Mouse (Mus musculus): ENCODE measurements around the gene Plvap. TPM values are rescaled to one million over a fixed set of nuclear protein-coding genes. Genes with fewer than 3 reads are reported as not detected.
"Not testable (repeated sequence)": the region's sequence is repeated elsewhere in the genome, so short reads cannot be mapped to it uniquely, and the experiment has no call there.

Plvap gene
- polyA plus RNA-seq, 1 experiment from 2014 or later, result 33.7 TPM

DNA sequence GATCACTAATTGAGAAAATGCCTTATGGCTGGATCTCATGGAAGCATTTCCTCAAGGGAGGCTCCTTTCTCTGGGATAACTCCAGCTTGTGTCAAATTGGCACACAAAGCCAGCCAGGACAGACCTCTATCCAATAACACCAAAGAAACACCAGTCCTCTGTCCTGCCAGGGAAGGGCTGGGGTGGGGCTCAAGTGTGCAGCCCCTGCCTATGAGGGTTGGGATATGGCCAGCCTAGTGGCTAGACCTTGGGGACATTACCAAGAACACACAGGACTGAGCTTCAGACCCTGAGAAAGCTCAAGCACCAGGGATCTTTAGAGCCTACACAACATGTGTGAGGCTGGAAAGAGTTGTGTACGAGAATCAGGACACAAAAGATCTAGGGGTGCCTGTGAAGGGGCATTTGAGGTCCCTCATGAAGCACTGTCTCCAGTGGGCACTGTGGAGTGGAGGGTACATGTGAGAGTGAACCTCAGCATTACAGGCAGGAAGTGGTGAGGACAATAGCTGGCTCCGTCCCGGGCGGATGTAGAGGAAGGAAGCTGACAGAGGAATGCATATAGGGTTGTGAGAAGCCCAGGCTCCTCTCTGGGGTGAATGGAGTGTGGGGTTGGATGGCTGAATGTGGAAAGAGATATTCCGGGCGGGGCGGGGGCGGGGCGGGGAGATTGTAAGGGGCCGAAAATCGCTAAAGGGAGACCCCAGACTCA, 17.0 kb upstream of the Plvap start:
- Histone ChIP-seq H3K36me3 (ENCODE audit: control insufficient read depth, insufficient read depth, low read length) (no peaks in the 10 kb centered on the region), H3K27ac (ENCODE audit: low read depth, low read length) (no peak overlapping the region), H3K27me3 (ENCODE audit: control insufficient read depth, insufficient read depth, low read length) (peaks cover 25% of the 10 kb centered on the region), H3K4me2 (no peak overlapping the region), H3K9me3 (ENCODE audit: control insufficient read depth, low read length) (no peaks in the 10 kb centered on the region), H3K9ac (ENCODE audit: low read length) (no peak overlapping the region), H3K4me3 (ENCODE audit: low read depth, low read length) (no peak overlapping the region), H3K4me1 (ENCODE audit: control insufficient read depth, insufficient read depth, low read length) (no peaks in the 10 kb centered on the region)
- whole genome bisulfite sequencing, result 77% methylated on average over 11 of the region's 11 CpGs
- DNase-seq (ENCODE audit: low spot score, missing footprints) (no peak), ATAC-seq (ENCODE audit: low FRiP score) (no peak)

DNA sequence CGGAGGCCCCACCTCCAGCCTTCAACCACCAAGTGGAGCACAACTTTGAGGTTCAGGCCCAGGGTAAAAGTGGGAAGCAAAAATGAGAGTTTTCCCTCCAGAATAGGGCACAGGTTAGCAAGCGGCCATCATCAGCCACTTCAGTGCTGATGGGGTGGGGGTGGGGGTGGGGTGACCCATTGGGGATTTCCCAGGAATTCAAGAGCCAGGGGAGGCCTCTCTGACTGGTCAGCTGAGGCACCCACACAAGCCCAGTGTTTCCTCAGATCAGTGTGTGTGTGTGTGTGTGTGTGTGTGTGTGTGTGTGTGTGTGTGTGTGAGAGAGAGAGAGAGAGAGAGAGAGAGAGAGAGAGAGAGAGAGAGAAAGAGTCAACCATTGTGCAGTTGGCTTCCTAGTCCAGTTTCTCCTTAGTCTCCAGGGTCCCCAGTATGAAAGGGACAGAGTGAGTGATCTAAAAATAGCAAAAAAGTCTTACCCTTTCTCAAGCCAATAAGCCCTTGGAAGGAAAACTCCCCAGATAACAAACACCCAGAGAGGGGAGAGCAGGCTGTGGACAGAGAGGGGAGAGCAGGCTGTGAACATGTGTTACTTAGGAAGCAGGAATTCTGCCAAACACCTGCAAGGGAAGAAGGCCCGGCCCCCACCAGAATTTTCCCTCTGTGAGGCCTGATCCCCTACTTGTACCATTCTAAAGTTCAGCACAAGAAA, 15.8 kb upstream of the Plvap start:
- H3K4me2 ChIP-seq, result no peak overlapping the region
- WGBS, result 40% methylated on average over 3 of the region's 3 CpGs
- ATAC-seq (ENCODE audit: low FRiP score) (no peak), DNase-seq (ENCODE audit: low spot score, missing footprints) (no peak)
- H3K4me1 ChIP-seq (ENCODE audit: control insufficient read depth, insufficient read depth, low read length), result no peaks in the 10 kb centered on the region
- no peak overlapping the region for H3K9ac ChIP-seq (ENCODE audit: low read length)
- H3K36me3 ChIP-seq (ENCODE audit: control insufficient read depth, insufficient read depth, low read length), result no peaks in the 10 kb centered on the region
- H3K4me3 ChIP-seq (ENCODE audit: low read depth, low read length), result no peak overlapping the region
- H3K27me3 ChIP-seq (ENCODE audit: control insufficient read depth, insufficient read depth, low read length), result peaks cover 25% of the 10 kb centered on the region
- H3K27ac ChIP-seq (ENCODE audit: low read depth, low read length), result no peak overlapping the region
- no peaks in the 10 kb centered on the region for H3K9me3 ChIP-seq (ENCODE audit: control insufficient read depth, low read length)

DNA sequence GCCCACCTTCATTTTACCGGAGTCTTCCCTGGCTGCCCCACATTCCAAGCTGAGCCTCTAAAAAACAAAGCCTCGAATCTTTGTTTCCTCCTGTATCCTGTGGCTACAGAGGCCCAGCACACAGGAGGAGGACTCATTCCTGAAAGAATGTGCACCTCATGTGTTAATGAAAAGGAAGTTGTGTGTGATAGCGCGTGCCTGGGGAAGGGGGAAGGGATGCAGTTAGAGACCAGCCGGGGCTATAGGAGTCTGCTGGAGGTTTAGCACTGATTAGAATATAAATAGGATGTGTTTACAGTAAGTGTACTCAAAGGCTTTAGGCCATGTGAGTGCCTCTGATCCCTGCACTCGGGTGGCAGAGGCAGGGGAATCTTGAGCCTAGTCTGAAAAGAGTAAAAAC, 14.7 kb upstream of the Plvap start:
- Histone ChIP-seq H3K4me1 (ENCODE audit: control insufficient read depth, insufficient read depth, low read length) (no peaks in the 10 kb centered on the region), H3K36me3 (ENCODE audit: control insufficient read depth, insufficient read depth, low read length) (no peaks in the 10 kb centered on the region), H3K9me3 (ENCODE audit: control insufficient read depth, low read length) (no peaks in the 10 kb centered on the region), H3K4me3 (ENCODE audit: low read depth, low read length) (no peak overlapping the region), H3K27ac (ENCODE audit: low read depth, low read length) (no peak overlapping the region), H3K9ac (ENCODE audit: low read length) (no peak overlapping the region), H3K4me2 (no peak overlapping the region), H3K27me3 (ENCODE audit: control insufficient read depth, insufficient read depth, low read length) (peaks cover 25% of the 10 kb centered on the region)
- peak; percentile 88 for DNase-seq (ENCODE audit: low spot score, missing footprints)
- 5% methylated on average over 6 of the region's 6 CpGs for WGBS
- no peak for ATAC-seq (ENCODE audit: low FRiP score)

DNA sequence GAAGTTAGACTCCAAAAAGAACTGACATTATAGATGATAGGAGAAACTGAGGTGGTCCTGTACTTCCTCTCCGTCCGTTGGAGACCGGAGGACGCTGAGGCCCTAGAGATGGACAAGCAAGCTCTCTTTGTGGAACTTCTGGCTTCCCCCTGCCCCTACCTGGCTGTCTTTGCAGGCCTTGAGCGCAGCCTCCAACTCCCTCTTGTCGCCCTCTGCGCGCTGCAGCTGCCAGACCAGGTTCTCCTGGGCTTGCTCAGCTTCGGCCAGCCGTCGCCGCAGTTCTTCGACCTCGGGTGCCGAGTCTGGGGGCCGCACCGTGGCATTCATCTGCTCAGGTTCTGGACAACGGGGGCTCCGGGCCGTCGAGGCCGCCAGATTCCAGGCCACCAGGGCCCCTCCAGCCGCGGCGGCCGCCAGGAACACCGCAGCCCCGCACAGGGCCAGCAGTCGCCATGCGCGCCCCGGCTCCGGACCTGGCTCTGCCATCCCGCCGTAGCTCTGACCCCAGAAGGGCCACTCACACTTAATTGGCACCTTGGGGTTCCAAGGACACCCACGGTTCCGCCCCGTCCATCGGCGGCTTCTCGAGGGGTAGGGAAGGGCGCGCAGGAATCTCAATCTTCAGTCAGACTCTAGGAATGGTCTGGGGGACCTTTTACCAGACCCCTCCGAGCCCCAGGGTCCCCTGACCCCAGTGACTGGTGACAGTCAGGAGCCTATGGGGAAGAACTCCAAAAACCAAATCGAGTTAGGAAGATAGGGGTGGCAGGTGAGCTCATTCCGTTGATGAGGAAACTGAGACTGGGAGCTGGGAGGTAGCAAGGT, 13.9 kb upstream of the Plvap start, which contains the start of gene Ccdc194:
Gene Ccdc194 (minus strand): TSS at position 486 of the 825 bp plus-strand sequence.
- Histone ChIP-seq H3K9me3 (ENCODE audit: control insufficient read depth, low read length) (no peaks in the 10 kb centered on the region), H3K27me3 (ENCODE audit: control insufficient read depth, insufficient read depth, low read length) (peaks cover 25% of the 10 kb centered on the region), H3K4me3 (ENCODE audit: low read depth, low read length) (no peak within 1 kb of the TSS; the same call in 1 of the 2 replicates), H3K4me2 (0 out of 2 replicates have a peak within 1 kb of the TSS, but pooled peaks have one; percentile 13), H3K4me1 (ENCODE audit: control insufficient read depth, insufficient read depth, low read length) (no peaks in the 10 kb centered on the region), H3K9ac (ENCODE audit: low read length) (no peak within 1 kb of the TSS), H3K36me3 (ENCODE audit: control insufficient read depth, insufficient read depth, low read length) (no peaks in the 10 kb centered on the region), H3K27ac (ENCODE audit: low read depth, low read length) (no peak within 1 kb of the TSS)
- DNase-seq (ENCODE audit: low spot score, missing footprints) (peak; percentile 91), ATAC-seq (ENCODE audit: low FRiP score) (no peak)
- WGBS, result 6% methylated on average over 46 of the region's 46 CpGs

DNA sequence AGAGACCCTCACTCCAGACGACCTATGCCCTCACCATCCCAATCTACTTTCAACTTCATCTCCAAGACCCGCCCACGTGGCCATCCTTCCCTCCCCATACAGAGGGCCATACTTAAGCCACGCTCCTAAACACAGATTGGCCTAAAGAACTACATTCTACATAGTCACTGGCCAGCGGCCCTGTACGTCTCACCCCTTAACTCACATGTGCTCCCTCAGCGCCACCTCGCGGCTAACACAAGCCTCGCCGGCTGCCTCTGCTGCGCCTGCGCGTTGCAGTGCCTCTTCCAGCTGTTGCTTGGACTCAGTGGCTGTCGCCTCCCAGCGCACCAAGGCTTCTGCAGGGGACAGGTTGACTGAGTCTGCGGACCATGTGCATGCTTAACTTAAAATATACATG, 10.1 kb upstream of the Plvap start:
- peak; percentile 83 for ATAC-seq (ENCODE audit: low FRiP score)
- peaks cover 7% of the 10 kb centered on the region for H3K4me1 ChIP-seq (ENCODE audit: control insufficient read depth, insufficient read depth, low read length)
- 3% methylated on average over 17 of the region's 17 CpGs for WGBS
- peak; percentile 100 for DNase-seq (ENCODE audit: low spot score, missing footprints)
- no peak overlapping the region for H3K9ac ChIP-seq (ENCODE audit: low read length)
- H3K27ac ChIP-seq (ENCODE audit: low read depth, low read length), result no peak overlapping the region
- no peak overlapping the region for H3K4me2 ChIP-seq
- H3K9me3 ChIP-seq (ENCODE audit: control insufficient read depth, low read length), result no peaks in the 10 kb centered on the region
- H3K4me3 ChIP-seq (ENCODE audit: low read depth, low read length), result no peak overlapping the region
- H3K27me3 ChIP-seq (ENCODE audit: control insufficient read depth, insufficient read depth, low read length), result peaks cover 24% of the 10 kb centered on the region
- no peaks in the 10 kb centered on the region for H3K36me3 ChIP-seq (ENCODE audit: control insufficient read depth, insufficient read depth, low read length)

DNA sequence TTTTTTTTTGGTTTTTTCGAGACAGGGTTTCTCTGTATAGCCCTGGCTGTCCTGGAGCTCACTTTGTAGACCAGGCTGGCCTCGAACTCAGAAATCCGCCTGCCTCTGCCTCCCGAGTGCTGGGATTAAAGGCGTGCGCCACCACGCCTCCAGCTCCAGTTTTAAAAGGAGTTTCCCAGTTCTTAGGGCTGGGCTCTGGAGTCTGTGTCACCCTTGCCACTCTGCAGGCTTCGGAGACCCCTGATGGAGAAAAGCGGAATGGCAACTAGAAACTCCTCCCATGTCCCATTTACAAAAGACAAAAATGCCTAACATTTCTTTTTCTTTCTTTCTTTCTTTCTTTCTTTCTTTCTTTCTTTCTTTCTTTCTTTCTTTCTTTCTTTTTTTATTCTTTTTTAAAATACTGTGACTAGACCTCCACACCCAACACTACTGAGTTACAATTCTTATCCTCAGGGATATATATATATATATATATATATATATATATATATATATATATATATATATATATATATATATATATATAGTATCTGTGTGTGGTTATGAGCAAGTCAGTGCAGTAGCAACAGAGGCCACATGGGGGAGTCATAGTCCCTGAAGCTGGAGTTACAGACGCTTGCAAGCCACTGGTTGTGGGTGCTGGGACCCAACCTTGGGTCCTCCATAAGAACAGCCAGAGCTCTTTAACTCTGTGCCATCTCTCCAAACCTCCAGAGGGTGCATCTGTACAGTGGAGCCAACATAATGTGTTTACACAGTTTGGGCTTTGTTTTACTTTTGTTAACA, 7.7 kb upstream of the Plvap start:
- not testable (repeated sequence) for H3K27me3 ChIP-seq (ENCODE audit: control insufficient read depth, insufficient read depth, low read length); H3K4me1 ChIP-seq (ENCODE audit: control insufficient read depth, insufficient read depth, low read length); H3K27ac ChIP-seq (ENCODE audit: low read depth, low read length); H3K9ac ChIP-seq (ENCODE audit: low read length); H3K36me3 ChIP-seq (ENCODE audit: control insufficient read depth, insufficient read depth, low read length); H3K9me3 ChIP-seq (ENCODE audit: control insufficient read depth, low read length); H3K4me2 ChIP-seq; H3K4me3 ChIP-seq (ENCODE audit: low read depth, low read length); ATAC-seq (ENCODE audit: low FRiP score)
- peak; percentile 97 for DNase-seq (ENCODE audit: low spot score, missing footprints)
- WGBS, result 54% methylated on average over 9 of the region's 10 CpGs

DNA sequence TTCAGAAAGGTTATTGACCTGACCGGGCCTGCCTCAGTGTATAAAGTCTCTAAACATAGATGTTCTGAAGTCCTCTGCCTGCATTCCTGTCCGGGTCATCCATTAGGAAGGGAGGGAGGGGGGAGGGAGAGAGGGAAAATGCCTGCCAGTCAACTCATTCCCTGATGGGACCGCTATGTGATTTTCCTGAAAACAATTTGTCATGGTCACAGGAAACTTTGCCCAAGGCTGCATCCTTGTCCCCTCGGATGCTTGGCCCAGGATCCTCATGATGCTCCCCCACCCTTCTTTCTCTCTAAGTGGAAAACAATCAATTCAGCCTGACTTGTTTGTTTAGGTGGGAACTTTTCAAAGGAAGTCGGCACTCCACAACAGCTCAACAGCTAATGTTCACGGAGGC, 5.2 kb upstream of the Plvap start:
- Histone ChIP-seq H3K9ac (ENCODE audit: low read length) (no peak overlapping the region), H3K4me3 (ENCODE audit: low read depth, low read length) (no peak overlapping the region), H3K9me3 (ENCODE audit: control insufficient read depth, low read length) (no peaks in the 10 kb centered on the region), H3K27me3 (ENCODE audit: control insufficient read depth, insufficient read depth, low read length) (no peaks in the 10 kb centered on the region), H3K4me1 (ENCODE audit: control insufficient read depth, insufficient read depth, low read length) (peaks cover 7% of the 10 kb centered on the region), H3K27ac (ENCODE audit: low read depth, low read length) (no peak overlapping the region), H3K4me2 (no peak overlapping the region), H3K36me3 (ENCODE audit: control insufficient read depth, insufficient read depth, low read length) (no peaks in the 10 kb centered on the region)
- DNase-seq (ENCODE audit: low spot score, missing footprints) (peak; percentile 88), ATAC-seq (ENCODE audit: low FRiP score) (no peak)
- WGBS, result 25% methylated on average over 6 of the region's 6 CpGs

DNA sequence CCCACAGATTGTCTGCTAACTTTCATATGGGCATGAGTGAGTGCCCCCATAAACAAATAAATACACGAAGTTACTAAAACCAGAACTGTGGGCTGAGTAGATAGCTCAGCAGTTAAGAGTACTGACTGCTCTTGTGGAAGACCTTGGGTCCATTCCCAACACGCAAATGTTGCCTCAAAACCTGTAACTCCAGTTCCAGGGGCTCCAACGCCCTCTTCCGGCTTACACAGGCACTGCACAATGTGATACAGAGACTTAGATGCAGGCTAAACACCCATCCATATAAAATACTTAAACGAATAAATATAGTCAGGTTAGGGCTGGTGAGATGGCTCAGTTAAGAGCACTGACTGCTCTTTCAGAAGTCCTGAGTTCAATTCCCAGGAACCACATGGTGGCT, 3.5 kb upstream of the Plvap start:
- no peak overlapping the region for H3K4me2 ChIP-seq
- ATAC-seq (ENCODE audit: low FRiP score), result no peak
- WGBS, result 70% methylated on average over 5 of the region's 5 CpGs

More for the DNA sequence above, 3.5 kb upstream of the Plvap start:
- DNase-seq (ENCODE audit: low spot score, missing footprints), result no peak
- H3K9me3 ChIP-seq (ENCODE audit: control insufficient read depth, low read length), result no peaks in the 10 kb centered on the region
- no peak overlapping the region for H3K27ac ChIP-seq (ENCODE audit: low read depth, low read length)
- no peak overlapping the region for H3K9ac ChIP-seq (ENCODE audit: low read length)
- no peak overlapping the region for H3K4me3 ChIP-seq (ENCODE audit: low read depth, low read length)
- no peaks in the 10 kb centered on the region for H3K36me3 ChIP-seq (ENCODE audit: control insufficient read depth, insufficient read depth, low read length)
- peaks cover 7% of the 10 kb centered on the region for H3K4me1 ChIP-seq (ENCODE audit: control insufficient read depth, insufficient read depth, low read length)
- H3K27me3 ChIP-seq (ENCODE audit: control insufficient read depth, insufficient read depth, low read length), result no peaks in the 10 kb centered on the region

All from midbrain, embryonic 11.5 days (tissue).